Mouse (Mus musculus) intestine, embryonic 14.5 days (tissue): ENCODE measurements around the gene Poldip2. TPM values are rescaled to one million over a fixed set of nuclear protein-coding genes. Genes with fewer than 3 reads are reported as not detected.
A peak's percentile ranks its signal among the peaks of the same experiment; 100 is the strongest.

Experiments
- ATAC-seq: fragments of 200-750 bp; cut with Nextera tagmentation; replicated peaks from 2 replicates; pipeline ENCODE4 v1.8.0; 2017; ENCODE audit warnings: low read depth, moderate number of reproducible peaks, moderate TSS enrichment, moderate library complexity; ENCODE audit not compliant: low FRiP score, low TSS enrichment
- DNase-seq: peaks from one replicate; pipeline ENCODE4 v3.0.0-alpha.2; 2018; ENCODE audit warnings: low spot score
- H3K27ac ChIP-seq: fragments of 300-500 bp; sonication (generic); 2 replicates; pipeline ENCODE4 v1.5.1; 2014; ENCODE audit warnings: low read depth, mild to moderate bottlenecking, control low read depth
- H3K27me3 ChIP-seq: fragments of 300-500 bp; sonication (generic); replicated peaks from 2 replicates; pipeline ENCODE4 v1.6.1; 2014; ENCODE audit warnings: low read length, control low read depth; ENCODE audit not compliant: control insufficient read depth, insufficient read depth
- H3K36me3 ChIP-seq: fragments of 300-500 bp; sonication (generic); 2 replicates; pipeline ENCODE4 v1.6.1; 2014; ENCODE audit warnings: low read length, control low read depth; ENCODE audit not compliant: control insufficient read depth, insufficient read depth
- H3K4me1 ChIP-seq: fragments of 300-500 bp; sonication (generic); replicated peaks from 2 replicates; pipeline ENCODE4 v1.6.1; 2014; ENCODE audit warnings: low read length, control low read depth, mixed read lengths; ENCODE audit not compliant: control insufficient read depth, insufficient read depth
- H3K4me2 ChIP-seq: fragments of 300-500 bp; sonication (generic); 2 replicates; pipeline ENCODE4 v1.6.1; 2014; ENCODE audit warnings: low read length
- H3K4me3 ChIP-seq: fragments of 300-500 bp; sonication (generic); 2 replicates; pipeline ENCODE4 v1.5.1; 2014; ENCODE audit warnings: low read depth, low read length, control low read depth, mixed read lengths
- H3K9ac ChIP-seq: fragments of 300-500 bp; sonication (generic); 2 replicates; pipeline ENCODE4 v1.6.1; 2014; ENCODE audit warnings: mild to moderate bottlenecking, low read length
- H3K9me3 ChIP-seq: fragments of 300-500 bp; sonication (generic); 2 replicates; pipeline ENCODE4 v1.6.1; 2016; ENCODE audit warnings: low read length, control low read depth; ENCODE audit not compliant: control insufficient read depth
- WGBS: fragments of 180-500 bp; shearing (Covaris S2); extraction: QIAGEN DNeasy Blood & Tissue Kit; methylation state at CpG from one replicate; pipeline ENCODE4 v1.1.7; 2014; 5-methylcytosine and 5-hydroxymethylcytosine counted together
- polyA plus RNA-seq: library from polyadenylated mRNA; unstranded; fragments of >200 nt; fragmentation: Nextera tagmentation; extraction: Ambion mirVana; gene quantifications from 2 replicates; pipeline ENCODE4 v1.2.1, GENCODE M21; 2014

Poldip2 gene
- 146 and 147 TPM in 2 replicates for polyA plus RNA-seq

DNA sequence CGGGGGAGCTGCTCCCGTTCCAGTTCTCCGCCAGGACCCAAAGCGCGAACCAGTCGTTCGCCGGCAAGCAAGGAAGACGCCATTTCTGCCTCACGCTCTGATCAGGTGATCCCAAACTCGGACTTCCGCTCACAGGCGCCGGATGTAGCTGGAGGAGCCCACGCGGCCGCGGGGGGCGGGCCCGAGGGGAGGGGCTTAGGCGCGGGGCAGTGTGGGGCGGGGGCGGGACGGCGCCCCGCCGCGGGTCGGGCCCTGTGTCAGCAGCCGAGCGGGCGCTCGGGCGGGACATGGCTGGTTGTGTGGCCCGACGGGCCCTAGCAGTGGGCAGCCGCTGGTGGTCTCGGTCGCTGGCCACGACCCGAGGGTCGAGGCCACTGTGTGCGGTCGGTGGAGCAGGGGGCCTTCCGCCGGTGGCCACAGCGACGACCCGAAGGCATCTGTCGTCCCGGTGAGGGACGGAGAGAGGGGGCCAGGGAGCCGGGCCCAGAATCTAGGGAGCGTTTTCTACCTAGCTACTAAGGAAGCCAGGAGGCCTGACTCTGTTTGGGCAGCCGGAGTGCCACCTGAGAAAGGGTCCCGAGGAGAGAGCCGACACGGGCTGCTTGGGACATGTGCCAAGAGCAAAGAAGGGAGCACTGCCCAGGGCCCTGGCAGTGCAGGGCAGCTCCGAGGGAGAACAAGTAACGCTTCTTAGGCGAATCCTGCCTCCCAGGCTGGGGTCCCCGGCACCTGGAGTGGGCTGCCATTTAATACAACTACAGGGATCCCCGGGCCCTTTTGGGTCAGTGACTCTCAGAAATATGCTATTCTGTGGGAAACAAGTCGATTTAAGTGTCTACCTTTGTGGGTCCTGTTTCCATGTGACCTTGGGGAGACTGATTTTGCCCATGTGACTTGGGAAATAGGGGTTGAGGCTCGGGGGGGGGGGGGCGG lies at the start of gene Poldip2, which contains the start of gene Tmem199:
Gene Poldip2, plus strand, starts transcription at position 169 of the 933 bp plus-strand sequence.
Gene Tmem199, minus strand, starts transcription at position 148 of the 933 bp plus-strand sequence.
- Histone ChIP-seq H3K4me1 (peaks cover 12% of the 10 kb centered on the region), H3K4me2 (peak within 1 kb of the TSS; percentile 89), H3K27me3 (no peaks in the 10 kb centered on the region), H3K27ac (peak within 1 kb of the TSS; percentile 63), H3K9ac (peak within 1 kb of the TSS; percentile 89), H3K4me3 (peak within 1 kb of the TSS; percentile 91), H3K36me3 (peaks cover 53% of the 10 kb centered on the region), H3K9me3 (no peaks in the 10 kb centered on the region)
- ATAC-seq: peak; percentile 98
- under 1% methylated on average over 61 of the region's 67 CpGs for WGBS
- peak; percentile 88 for DNase-seq

GRCm38 (mm10) chr11:78462669-78463068 lies 49.3 kb upstream of the Poldip2 start:
- DNase-seq (no peak), ATAC-seq (no peak)
- no peak overlapping the region for H3K9ac ChIP-seq
- WGBS: 68% methylated on average over 5 of the region's 5 CpGs
- H3K36me3 ChIP-seq: no peaks in the 10 kb centered on the region
- H3K4me3 ChIP-seq: no peak overlapping the region
- H3K9me3 ChIP-seq: 0 out of 2 replicates have a peak, but pooled peaks cover 3% of the 10 kb centered on the region
- peaks cover 15% of the 10 kb centered on the region; the same call in 1 of the 2 replicates for H3K4me1 ChIP-seq
- H3K27ac ChIP-seq: no peak overlapping the region; the same call in 1 of the 2 replicates
- H3K27me3 ChIP-seq: no peaks in the 10 kb centered on the region
- no peak overlapping the region for H3K4me2 ChIP-seq

GRCm38 (mm10) chr11:78463286-78464036 lies 48.5 kb upstream of the Poldip2 start:
- Histone ChIP-seq H3K4me3 (no peak overlapping the region), H3K4me2 (no peak overlapping the region), H3K27ac (no peak overlapping the region), H3K4me1 (peaks cover 15% of the 10 kb centered on the region; the same call in 1 of the 2 replicates), H3K9me3 (0 out of 2 replicates have a peak, but pooled peaks cover 3% of the 10 kb centered on the region), H3K9ac (no peak overlapping the region), H3K27me3 (no peaks in the 10 kb centered on the region), H3K36me3 (no peaks in the 10 kb centered on the region)
- DNase-seq (peak; percentile 65), ATAC-seq (no peak)
- 44% methylated on average over 13 of the region's 13 CpGs for WGBS

- Histone ChIP-seq H3K9ac (peak overlapping the region; percentile 79), H3K27ac (peak overlapping the region; percentile 91; the same call in 1 of the 2 replicates), H3K9me3 (0 out of 2 replicates have a peak, but pooled peaks cover 3% of the 10 kb centered on the region), H3K4me2 (peak overlapping the region; percentile 78), H3K4me3 (peak overlapping the region; percentile 87), H3K36me3 (no peaks in the 10 kb centered on the region), H3K4me1 (peaks cover 15% of the 10 kb centered on the region; the same call in 1 of the 2 replicates), H3K27me3 (no peaks in the 10 kb centered on the region)
- no peak for ATAC-seq
- 37% methylated on average over 9 of the region's 9 CpGs for WGBS
- DNase-seq: no peak
Observed at GRCm38 (mm10) chr11:78465116-78465515, 46.9 kb upstream of the Poldip2 start.

DNA sequence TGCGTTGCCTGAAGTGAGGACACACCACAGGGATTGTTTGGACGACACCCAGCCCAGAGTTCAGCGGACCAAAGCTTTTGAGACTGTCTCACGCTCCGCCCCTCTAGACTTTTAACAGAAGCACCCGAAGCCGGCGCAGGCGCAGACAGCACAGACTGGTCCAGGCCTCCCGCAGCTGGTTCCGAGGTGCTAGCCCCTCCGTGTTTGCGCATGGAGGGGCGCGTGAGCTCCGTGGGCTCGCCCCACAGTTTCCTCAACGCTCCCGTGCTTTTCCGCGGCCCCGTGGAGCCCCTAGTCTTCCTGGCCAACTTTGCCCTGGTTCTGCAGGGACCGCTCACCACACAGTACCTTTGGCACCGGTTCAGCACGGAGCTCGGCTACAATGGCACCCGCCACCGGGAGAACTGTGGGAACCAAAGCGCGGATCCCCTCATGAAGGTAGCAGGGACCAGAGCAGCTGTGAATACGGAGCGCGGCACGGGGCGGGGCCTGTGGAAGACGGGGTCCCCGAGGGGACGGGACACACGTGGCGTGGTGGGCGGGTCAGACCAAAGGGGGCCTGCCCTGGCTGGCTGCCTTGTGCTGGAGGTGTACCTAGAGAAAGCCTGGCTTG lies 46.3 kb upstream of the Poldip2 start, which contains the start of gene Slc46a1:
Gene Slc46a1, plus strand, starts transcription at position 130 of the 613 bp plus-strand sequence.
- ATAC-seq: peak; percentile 94

GRCm38 (mm10) chr11:78466242-78466912 lies 45.6 kb upstream of the Poldip2 start:
- DNase-seq: no peak
- peak overlapping the region; percentile 87 for H3K4me3 ChIP-seq

More for the DNA sequence above, 46.3 kb upstream of the Poldip2 start, which contains the start of gene Slc46a1:
- Histone ChIP-seq H3K9ac (peak within 1 kb of the TSS; percentile 79), H3K4me2 (peak within 1 kb of the TSS; percentile 78), H3K9me3 (0 out of 2 replicates have a peak, but pooled peaks cover 3% of the 10 kb centered on the region), H3K4me3 (peak within 1 kb of the TSS; percentile 87), H3K4me1 (peaks cover 15% of the 10 kb centered on the region; the same call in 1 of the 2 replicates), H3K27ac (peak within 1 kb of the TSS; percentile 91), H3K36me3 (no peaks in the 10 kb centered on the region), H3K27me3 (no peaks in the 10 kb centered on the region)
- under 1% methylated on average over 41 of the region's 41 CpGs for WGBS
- peak; percentile 92 for DNase-seq

DNA sequence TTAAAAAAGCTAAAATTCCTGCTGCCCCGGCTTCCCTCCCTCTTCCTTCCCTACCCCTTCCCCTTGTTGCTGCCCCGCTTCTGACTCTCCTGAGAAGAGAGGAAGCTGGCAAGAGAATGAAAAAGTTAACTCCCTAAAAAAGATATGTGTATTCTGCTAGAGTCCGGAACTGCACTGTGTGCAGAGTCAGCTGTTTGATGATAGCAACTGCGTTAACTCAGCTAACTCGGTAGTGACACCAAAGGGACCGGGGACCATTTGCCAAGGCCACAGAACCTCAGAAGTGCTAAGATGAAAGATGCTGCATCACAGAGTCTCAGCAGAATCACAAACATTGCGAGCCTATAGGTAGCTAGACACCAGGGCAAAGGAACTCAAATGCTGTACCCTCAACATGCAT lies 44.5 kb upstream of the Poldip2 start:
- 0 out of 2 replicates have a peak, but pooled peaks cover 2% of the 10 kb centered on the region for H3K36me3 ChIP-seq
- peaks cover 15% of the 10 kb centered on the region; the same call in 1 of the 2 replicates for H3K4me1 ChIP-seq
- H3K27ac ChIP-seq: no peak overlapping the region
- H3K9me3 ChIP-seq: no peaks in the 10 kb centered on the region
- H3K9ac ChIP-seq: no peak overlapping the region
- no peak for ATAC-seq
- DNase-seq: no peak
- no peaks in the 10 kb centered on the region for H3K27me3 ChIP-seq
- H3K4me2 ChIP-seq: no peak overlapping the region
- no peak overlapping the region for H3K4me3 ChIP-seq
- WGBS: 83% methylated on average over 7 of the region's 7 CpGs

More at GRCm38 (mm10) chr11:78466242-78466912, 45.6 kb upstream of the Poldip2 start:
- no peaks in the 10 kb centered on the region for H3K27me3 ChIP-seq
- H3K9ac ChIP-seq: peak overlapping the region; percentile 79
- 0 out of 2 replicates have a peak, but pooled peaks cover 3% of the 10 kb centered on the region for H3K9me3 ChIP-seq
- ATAC-seq: peak; percentile 36
- H3K4me1 ChIP-seq: peaks cover 15% of the 10 kb centered on the region; the same call in 1 of the 2 replicates
- H3K4me2 ChIP-seq: peak overlapping the region; percentile 78
- H3K27ac ChIP-seq: peak overlapping the region; percentile 91
- 70% methylated on average over 23 of the region's 23 CpGs for WGBS
- H3K36me3 ChIP-seq: 0 out of 2 replicates have a peak, but pooled peaks cover 1% of the 10 kb centered on the region
